Mouse (Mus musculus): ENCODE results near the gene Clcn6.

DNA sequence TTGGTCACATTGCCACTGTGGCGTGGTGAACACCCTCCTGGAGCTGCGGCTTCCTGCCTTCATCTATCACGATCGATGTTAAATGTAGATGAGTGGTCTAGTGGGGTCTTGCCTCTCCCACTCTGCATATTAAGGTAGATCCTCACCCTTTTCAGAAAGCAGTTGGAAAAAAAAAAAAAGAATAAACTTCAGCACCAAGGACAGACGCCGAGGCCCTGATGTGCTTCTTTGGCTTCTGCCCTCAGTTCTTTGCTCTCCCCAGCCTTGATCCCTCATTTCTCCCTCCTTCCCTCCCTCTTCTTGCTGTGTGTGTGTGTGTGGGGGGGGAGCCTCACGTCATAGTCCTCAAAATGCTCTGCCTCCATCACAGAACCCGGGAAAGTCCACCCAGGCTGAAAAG, 36.8 kb downstream of the Clcn6 start:
- TF ChIP-seq GATA1 (IDR thresholded peaks at IDR 0.05; ENCODE audit: low read length): no peak
- TF ChIP-seq TAL1 (IDR thresholded peaks at IDR 0.05; ENCODE audit: low read length): no peak

Data from erythroblast, embryonic 14.5 days (primary cell).